Mouse (Mus musculus) spleen, adult 12 weeks (tissue): ENCODE measurements around the gene Irgc1.

Source experiments
- DNase-seq: peaks from one replicate; pipeline ENCODE4 v3.0.0; 2022; ENCODE audit warnings: low spot score

The Irgc1 gene

GRCm38 (mm10) chr7:24400082-24400452, 52.0 kb downstream of the Irgc1 start:
- DNase-seq: peak; percentile 39

- peak; percentile 87 for DNase-seq
Observed at GRCm38 (mm10) chr7:24399256-24400081, 52.6 kb downstream of the Irgc1 start, which contains the start of gene Smg9. Gene Smg9 (plus strand): TSS chr7:24399619.

GRCm38 (mm10) chr7:24398364-24398913, 53.7 kb downstream of the Irgc1 start:
- DNase-seq: no peak

- no peak for DNase-seq
Observed at GRCm38 (mm10) chr7:24396832-24397231, 55.3 kb downstream of the Irgc1 start.

GRCm38 (mm10) chr7:24394475-24395161, 57.5 kb downstream of the Irgc1 start:
- DNase-seq: no peak

GRCm38 (mm10) chr7:24394054-24394453, 58.0 kb downstream of the Irgc1 start:
- DNase-seq: no peak

- DNase-seq: no peak
Observed at GRCm38 (mm10) chr7:24391687-24392086, 60.4 kb downstream of the Irgc1 start.

- no peak for DNase-seq
Observed at GRCm38 (mm10) chr7:24391077-24391476, 61.0 kb downstream of the Irgc1 start.

- no peak for DNase-seq
Observed at GRCm38 (mm10) chr7:24390512-24390911, 61.6 kb downstream of the Irgc1 start.

GRCm38 (mm10) chr7:24389516-24390187, 62.4 kb downstream of the Irgc1 start:
- DNase-seq: no peak

- DNase-seq: no peak
Observed at GRCm38 (mm10) chr7:24387059-24387556, 65.0 kb downstream of the Irgc1 start.

- DNase-seq: peak; percentile 67
Observed at GRCm38 (mm10) chr7:24384827-24385226, 67.3 kb downstream of the Irgc1 start.

GRCm38 (mm10) chr7:24384070-24384469, 68.0 kb downstream of the Irgc1 start:
- DNase-seq: no peak

- DNase-seq: no peak
Observed at GRCm38 (mm10) chr7:24382730-24383372, 69.2 kb downstream of the Irgc1 start.
